Mouse (Mus musculus): ENCODE measurements around the gene Ercc6. TPM values are rescaled to one million over a fixed set of nuclear protein-coding genes. Genes with fewer than 3 reads are reported as not detected.
A peak's percentile ranks its signal among the peaks of the same experiment; 100 is the strongest.

The Ercc6 gene
- polyA plus RNA-seq, 1 experiment: 4.1 TPM

GRCm38 (mm10) chr14:32590377-32590776 is 77.1 kb downstream of the Ercc6 start:
- Histone ChIP-seq H3K36me3 (ENCODE audit: control insufficient read depth, insufficient read depth, low read length) (no peaks in the 10 kb centered on the region), H3K4me3 (ENCODE audit: extremely low read depth, insufficient read depth, insufficient read length) (no peak overlapping the region), H3K27me3 (ENCODE audit: control insufficient read depth, insufficient read depth, low read length) (no peaks in the 10 kb centered on the region), H3K27ac (ENCODE audit: insufficient read depth, low read length) (no peak overlapping the region), H3K4me1 (ENCODE audit: control insufficient read depth, insufficient read depth, insufficient read length) (no peaks in the 10 kb centered on the region)
- WGBS: 76% methylated on average over 3 of the region's 3 CpGs
- TF ChIP-seq CTCF (IDR thresholded peaks at IDR 0.05; ENCODE audit: extremely low read depth, insufficient read depth, insufficient read length, insufficient replicate concordance) (no peak), POLR2A (IDR thresholded peaks at IDR 0.05; ENCODE audit: low read depth, low read length) (no peak)
- DNase-seq (ENCODE audit: low read depth in 1 of 2, low spot score in 2 of 2): no peak

- Histone ChIP-seq H3K4me3 (ENCODE audit: extremely low read depth, insufficient read depth, insufficient read length) (no peak overlapping the region), H3K27ac (ENCODE audit: insufficient read depth, low read length) (no peak overlapping the region), H3K36me3 (ENCODE audit: control insufficient read depth, insufficient read depth, low read length) (no peaks in the 10 kb centered on the region), H3K27me3 (ENCODE audit: control insufficient read depth, insufficient read depth, low read length) (peaks cover 29% of the 10 kb centered on the region), H3K4me1 (ENCODE audit: control insufficient read depth, insufficient read depth, insufficient read length) (no peaks in the 10 kb centered on the region; the same call in 1 of the 2 replicates)
- WGBS: 6% methylated on average over 78 of the region's 78 CpGs
- DNase-seq (ENCODE audit: low read depth in 1 of 2, low spot score in 2 of 2): peak; percentile 12 to 29
- no peak for TF ChIP-seq POLR2A (IDR thresholded peaks at IDR 0.05; ENCODE audit: low read depth, low read length)
- TF ChIP-seq CTCF (IDR thresholded peaks at IDR 0.05; ENCODE audit: extremely low read depth, insufficient read depth, insufficient read length, insufficient replicate concordance): no peak
Observed at GRCm38 (mm10) chr14:32597232-32598231, 84.2 kb downstream of the Ercc6 start.

GRCm38 (mm10) chr14:32598437-32599219 is 85.3 kb downstream of the Ercc6 start:
- Histone ChIP-seq H3K27ac (ENCODE audit: insufficient read depth, low read length) (no peak overlapping the region), H3K4me1 (ENCODE audit: control insufficient read depth, insufficient read depth, insufficient read length) (no peaks in the 10 kb centered on the region; the same call in 1 of the 2 replicates), H3K36me3 (ENCODE audit: control insufficient read depth, insufficient read depth, low read length) (no peaks in the 10 kb centered on the region), H3K27me3 (ENCODE audit: control insufficient read depth, insufficient read depth, low read length) (peaks cover 29% of the 10 kb centered on the region), H3K4me3 (ENCODE audit: extremely low read depth, insufficient read depth, insufficient read length) (no peak overlapping the region)
- TF ChIP-seq CTCF (IDR thresholded peaks at IDR 0.05; ENCODE audit: extremely low read depth, insufficient read depth, insufficient read length, insufficient replicate concordance) (no peak), POLR2A (IDR thresholded peaks at IDR 0.05; ENCODE audit: low read depth, low read length) (no peak)
- DNase-seq (ENCODE audit: low read depth in 1 of 2, low spot score in 2 of 2): no peak
- WGBS: 19% methylated on average over 23 of the region's 23 CpGs

GRCm38 (mm10) chr14:32599290-32600041 is 86.1 kb downstream of the Ercc6 start, which contains the start of gene Prrxl1:
Gene Prrxl1 (plus strand): TSS chr14:32599407.
- Histone ChIP-seq H3K36me3 (ENCODE audit: control insufficient read depth, insufficient read depth, low read length) (no peaks in the 10 kb centered on the region), H3K27me3 (ENCODE audit: control insufficient read depth, insufficient read depth, low read length) (peaks cover 29% of the 10 kb centered on the region), H3K27ac (ENCODE audit: insufficient read depth, low read length) (no peak within 1 kb of the TSS), H3K4me1 (ENCODE audit: control insufficient read depth, insufficient read depth, insufficient read length) (no peaks in the 10 kb centered on the region; the same call in 1 of the 2 replicates), H3K4me3 (ENCODE audit: extremely low read depth, insufficient read depth, insufficient read length) (no peak within 1 kb of the TSS)
- no peak for DNase-seq (ENCODE audit: low read depth in 1 of 2, low spot score in 2 of 2)
- no peak for TF ChIP-seq CTCF (IDR thresholded peaks at IDR 0.05; ENCODE audit: extremely low read depth, insufficient read depth, insufficient read length, insufficient replicate concordance)
- TF ChIP-seq POLR2A (IDR thresholded peaks at IDR 0.05; ENCODE audit: low read depth, low read length): no peak
- 4% methylated on average over 53 of the region's 53 CpGs for WGBS

GRCm38 (mm10) chr14:32600110-32600509 is 86.8 kb downstream of the Ercc6 start:
- Histone ChIP-seq H3K27me3 (ENCODE audit: control insufficient read depth, insufficient read depth, low read length) (peaks cover 29% of the 10 kb centered on the region), H3K4me1 (ENCODE audit: control insufficient read depth, insufficient read depth, insufficient read length) (no peaks in the 10 kb centered on the region; the same call in 1 of the 2 replicates), H3K4me3 (ENCODE audit: extremely low read depth, insufficient read depth, insufficient read length) (no peak overlapping the region), H3K27ac (ENCODE audit: insufficient read depth, low read length) (no peak overlapping the region), H3K36me3 (ENCODE audit: control insufficient read depth, insufficient read depth, low read length) (no peaks in the 10 kb centered on the region)
- WGBS: 12% methylated on average over 16 of the region's 16 CpGs
- no peak for DNase-seq (ENCODE audit: low read depth in 1 of 2, low spot score in 2 of 2)
- no peak for TF ChIP-seq CTCF (IDR thresholded peaks at IDR 0.05; ENCODE audit: extremely low read depth, insufficient read depth, insufficient read length, insufficient replicate concordance)
- TF ChIP-seq POLR2A (IDR thresholded peaks at IDR 0.05; ENCODE audit: low read depth, low read length): no peak

- H3K36me3 ChIP-seq (ENCODE audit: control insufficient read depth, insufficient read depth, low read length): no peaks in the 10 kb centered on the region
- H3K4me1 ChIP-seq (ENCODE audit: control insufficient read depth, insufficient read depth, insufficient read length): no peaks in the 10 kb centered on the region
- no peak overlapping the region for H3K27ac ChIP-seq (ENCODE audit: insufficient read depth, low read length)
- H3K27me3 ChIP-seq (ENCODE audit: control insufficient read depth, insufficient read depth, low read length): no peaks in the 10 kb centered on the region
- TF ChIP-seq CTCF (IDR thresholded peaks at IDR 0.05; ENCODE audit: extremely low read depth, insufficient read depth, insufficient read length, insufficient replicate concordance) (no peak), POLR2A (IDR thresholded peaks at IDR 0.05; ENCODE audit: low read depth, low read length) (no peak)
- H3K4me3 ChIP-seq (ENCODE audit: extremely low read depth, insufficient read depth, insufficient read length): no peak overlapping the region
- no peak for DNase-seq (ENCODE audit: low read depth in 1 of 2, low spot score in 2 of 2)
- 65% methylated on average over 15 of the region's 15 CpGs for WGBS
Observed at GRCm38 (mm10) chr14:32605508-32605907, 92.2 kb downstream of the Ercc6 start.

Measured in spleen, adult 2 months (tissue).